Mouse (Mus musculus) spleen, adult 2 months (tissue): ENCODE data around the gene Aifm2. TPM values are rescaled to one million over a fixed set of nuclear protein-coding genes. Genes with fewer than 3 reads are reported as not detected.

Source experiments
- DNase-seq, 2 experiments: peaks; one replicate each; pipeline versions ENCODE4 v3.0.0 to v3.0.0-alpha.2; 2012 to 2021; ENCODE audit warnings: low spot score in 2 of 2, low read depth in 1 of 2
- H3K27ac ChIP-seq: fragments of 200-500 bp; 2 replicates; pipeline ENCODE4 v1.5.1; 2012; ENCODE audit warnings: low read length, inconsistent platforms; ENCODE audit not compliant: insufficient read depth
- H3K27me3 ChIP-seq: fragments of 200-500 bp; 2 replicates; pipeline ENCODE4 v1.6.1; 2012; ENCODE audit warnings: mild to moderate bottlenecking, moderate library complexity, low read length, inconsistent platforms; ENCODE audit not compliant: control insufficient read depth, insufficient read depth
- H3K36me3 ChIP-seq: fragments of 200-500 bp; 2 replicates; pipeline ENCODE4 v1.6.1; 2012; ENCODE audit warnings: mild to moderate bottlenecking, low read length, inconsistent platforms; ENCODE audit not compliant: control insufficient read depth, insufficient read depth
- H3K4me1 ChIP-seq: fragments of 200-500 bp; 2 replicates; pipeline ENCODE4 v1.6.1; 2011; ENCODE audit warnings: inconsistent platforms; ENCODE audit not compliant: control insufficient read depth, insufficient read depth, insufficient read length
- H3K4me3 ChIP-seq: fragments of 200-500 bp; 2 replicates; pipeline ENCODE4 v1.5.1; 2011; ENCODE audit warnings: mild to moderate bottlenecking, inconsistent platforms; ENCODE audit not compliant: insufficient read depth, insufficient read length; ENCODE audit errors: extremely low read depth
- CTCF ChIP-seq: fragments of 200-500 bp; IDR thresholded peaks from 2 replicates; pipeline ENCODE4 v1.5.1; 2011; ENCODE audit warnings: mild to moderate bottlenecking, inconsistent platforms; ENCODE audit not compliant: insufficient read depth, insufficient read length, insufficient replicate concordance; ENCODE audit errors: extremely low read depth
- POLR2A ChIP-seq: fragments of 200-500 bp; IDR thresholded peaks from 2 replicates; pipeline ENCODE4 v1.6.1; 2011; ENCODE audit warnings: low read depth, low read length, inconsistent platforms
- WGBS: fragments of 180-500 bp; shearing (Covaris S2); methylation state at CpG from one replicate; pipeline ENCODE4 v1.1.7; 2018; 5-methylcytosine and 5-hydroxymethylcytosine counted together
- polyA plus RNA-seq: library from polyadenylated mRNA; depleted of rRNA; stranded (reverse); fragments of >200 nt; gene quantifications from 2 replicates; pipeline ENCODE4 v1.2.3, GENCODE M21; 2012

Aifm2 gene
- polyA plus RNA-seq, 1 experiment = 3.6 TPM

- no peak for DNase-seq
- Histone ChIP-seq H3K36me3 (no peaks in the 10 kb centered on the region), H3K4me1 (no peaks in the 10 kb centered on the region), H3K27ac (no peak overlapping the region), H3K4me3 (no peak overlapping the region), H3K27me3 (no peaks in the 10 kb centered on the region)
- WGBS = 72% methylated on average over 7 of the region's 7 CpGs
- no peak for TF ChIP-seq POLR2A
These were observed 1.2 kb downstream of the Aifm2 start for GRCm38 (mm10) chr10:61715996-61716864.

GRCm38 (mm10) chr10:61717406-61718296 is 2.6 kb downstream of the Aifm2 start:
- WGBS = 92% methylated on average over 12 of the region's 12 CpGs
- Histone ChIP-seq H3K27me3 (no peaks in the 10 kb centered on the region), H3K27ac (no peak overlapping the region), H3K4me3 (no peak overlapping the region), H3K36me3 (no peaks in the 10 kb centered on the region), H3K4me1 (peaks cover 2% of the 10 kb centered on the region; the same call in 1 of the 2 replicates)
- TF ChIP-seq POLR2A = no peak
- no peak for TF ChIP-seq CTCF
- no peak for DNase-seq

GRCm38 (mm10) chr10:61720331-61720730 is 5.3 kb downstream of the Aifm2 start:
- no peak overlapping the region for H3K27ac ChIP-seq
- no peaks in the 10 kb centered on the region for H3K36me3 ChIP-seq
- no peak for DNase-seq
- TF ChIP-seq CTCF = no peak
- no peak for TF ChIP-seq POLR2A
- H3K27me3 ChIP-seq = no peaks in the 10 kb centered on the region
- H3K4me1 ChIP-seq = peaks cover 2% of the 10 kb centered on the region; the same call in 1 of the 2 replicates
- no peak overlapping the region for H3K4me3 ChIP-seq
- WGBS = 92% methylated on average over 7 of the region's 7 CpGs

- TF ChIP-seq POLR2A (no peak), CTCF (no peak)
- WGBS = 88% methylated on average over 3 of the region's 3 CpGs
- Histone ChIP-seq H3K4me3 (no peak overlapping the region), H3K27ac (no peak overlapping the region), H3K4me1 (peaks cover 2% of the 10 kb centered on the region; the same call in 1 of the 2 replicates), H3K36me3 (no peaks in the 10 kb centered on the region), H3K27me3 (no peaks in the 10 kb centered on the region)
- no peak for DNase-seq
These were observed 7.2 kb downstream of the Aifm2 start for GRCm38 (mm10) chr10:61722215-61722614.

- 86% methylated on average over 6 of the region's 6 CpGs for WGBS
- no peaks in the 10 kb centered on the region for H3K27me3 ChIP-seq
- no peaks in the 10 kb centered on the region for H3K36me3 ChIP-seq
These were observed 8.2 kb downstream of the Aifm2 start for GRCm38 (mm10) chr10:61723271-61723670.

GRCm38 (mm10) chr10:61729181-61729580 is 14.1 kb downstream of the Aifm2 start:
- Histone ChIP-seq H3K4me3 (no peak overlapping the region), H3K27me3 (no peaks in the 10 kb centered on the region), H3K36me3 (no peaks in the 10 kb centered on the region), H3K4me1 (no peaks in the 10 kb centered on the region), H3K27ac (no peak overlapping the region)
- no peak for TF ChIP-seq POLR2A
- no peak for TF ChIP-seq CTCF
- WGBS = 82% methylated on average over 11 of the region's 11 CpGs
- DNase-seq = no peak

More at GRCm38 (mm10) chr10:61723271-61723670, 8.2 kb downstream of the Aifm2 start:
- no peak for DNase-seq
- Histone ChIP-seq H3K4me3 (no peak overlapping the region), H3K4me1 (peaks cover 2% of the 10 kb centered on the region; the same call in 1 of the 2 replicates), H3K27ac (no peak overlapping the region)
- no peak for TF ChIP-seq CTCF
- TF ChIP-seq POLR2A = no peak
